Comparison of ENCODE assay signal across 8 mouse cellular contexts in the genomic region with DNA sequence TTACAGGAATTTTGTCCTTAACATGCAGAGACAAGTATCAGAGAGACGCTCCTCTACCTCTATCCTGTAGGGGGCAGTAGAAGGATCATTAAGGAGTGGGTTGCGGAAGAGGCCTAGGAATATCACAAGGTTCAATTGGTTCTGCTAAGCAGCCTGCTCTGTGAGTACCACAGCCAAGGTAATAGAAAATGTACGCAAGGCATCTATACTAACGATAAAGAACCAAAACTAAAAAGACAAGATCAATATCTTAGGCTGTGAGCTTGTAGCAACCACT.
DNase-seq lines count a peak whose midpoint lies in the region; ATAC-seq and TF ChIP-seq lines count a peak whose summit lies in the region.
"Had no signal": no experiment of that assay in that cellular context is flagged by ENCODE, and none has a peak within 500 bp of the region (broad histone marks: within the 10 kb centered on the region; RNA-seq: fewer than 3 reads in every experiment).

No protein-coding gene starts in this region.

- no peak overlapping the region for H3K4me3 ChIP-seq in kidney, embryonic 16.5 days (ENCODE audit: low read length)
- H3K4me3 ChIP-seq in hindbrain, postnatal 0 days (ENCODE audit: low read length): no peak overlapping the region
- H3K4me3 ChIP-seq: myocyte had no signal

- no peaks in the 10 kb centered on the region for H3K4me1 ChIP-seq in kidney, embryonic 16.5 days (ENCODE audit: insufficient read depth, low read length)
- H3K4me1 ChIP-seq in hindbrain, postnatal 0 days (ENCODE audit: insufficient read depth, low read length): no peaks in the 10 kb centered on the region

- WGBS in kidney, embryonic 16.5 days: 78% methylated on average over 4 of the region's 4 CpGs
- 69% methylated on average over 4 of the region's 4 CpGs for WGBS in hindbrain, postnatal 0 days

- peak; percentile 49; the same call in 1 of the 2 replicates for ATAC-seq in kidney, embryonic 16.5 days (ENCODE audit: low FRiP score, low TSS enrichment)
- ATAC-seq in hindbrain, postnatal 0 days: peak; percentile 71; the same call in 1 of the 2 replicates

- H3K36me3 ChIP-seq in kidney, embryonic 16.5 days (ENCODE audit: insufficient read depth, low read length): no peaks in the 10 kb centered on the region
- H3K36me3 ChIP-seq in hindbrain, postnatal 0 days (ENCODE audit: insufficient read depth, low read length): no peaks in the 10 kb centered on the region

- no peak overlapping the region for H3K27ac ChIP-seq in kidney, embryonic 16.5 days (ENCODE audit: low read length)
- H3K27ac ChIP-seq in hindbrain, postnatal 0 days: no peak overlapping the region

- H3K27me3 ChIP-seq in kidney, embryonic 16.5 days (ENCODE audit: insufficient read depth, low read length): no peaks in the 10 kb centered on the region
- no peaks in the 10 kb centered on the region for H3K27me3 ChIP-seq in hindbrain, postnatal 0 days (ENCODE audit: insufficient read depth, low read length)

- no peak overlapping the region for H3K4me2 ChIP-seq in kidney, embryonic 16.5 days (replicated peaks; ENCODE audit: low read depth, low read length)
- H3K4me2 ChIP-seq in hindbrain, postnatal 0 days (ENCODE audit: low read depth, low read length): no peak overlapping the region

- DNase-seq in kidney, postnatal 4 days: no peak
- DNase-seq in A20 (ENCODE audit: low read depth, low spot score) (peak; percentile 8), ES-CJ7 (ENCODE audit: low read depth, low spot score) (peak; percentile 79)
- peak; percentile 60 for DNase-seq in hindbrain, postnatal 0 days (ENCODE audit: low spot score)
- DNase-seq in layer of hippocampus, adult 8-10 months (ENCODE audit: low spot score in 2 of 2): no peak
- DNase-seq in ovary, postnatal 10 days (ENCODE audit: low spot score): no peak

- TF ChIP-seq CTCF in hindbrain, postnatal 0 days (IDR thresholded peaks at IDR 0.05; ENCODE audit: low read depth): peak; percentile 62

- no peak overlapping the region for H3K9ac ChIP-seq in kidney, embryonic 16.5 days (replicated peaks; ENCODE audit: low read length)
- no peak overlapping the region for H3K9ac ChIP-seq in hindbrain, postnatal 0 days (replicated peaks; ENCODE audit: low read length)

- no peaks in the 10 kb centered on the region for H3K9me3 ChIP-seq in kidney, embryonic 16.5 days (ENCODE audit: low read length)
- no peaks in the 10 kb centered on the region for H3K9me3 ChIP-seq in hindbrain, postnatal 0 days (ENCODE audit: low read length)

Comparison
In these comparisons a context has a peak if more than half of its experiments do, and no peak if none do; other contexts are left out.
1. DNase-seq: peak in A20 (single experiment), ES-CJ7 (single experiment) and hindbrain, postnatal 0 days (single experiment); none in kidney, postnatal 4 days (0 of 2), layer of hippocampus, adult 8-10 months (0 of 2) and ovary, postnatal 10 days (single experiment).